Mouse (Mus musculus): ENCODE measurements around the gene Gtpbp10. TPM values are rescaled to one million over a fixed set of nuclear protein-coding genes. Genes with fewer than 3 reads are reported as not detected.

Gene Gtpbp10
- polyA plus RNA-seq, 1 experiment from 2014 or later: 11.2 TPM

DNA sequence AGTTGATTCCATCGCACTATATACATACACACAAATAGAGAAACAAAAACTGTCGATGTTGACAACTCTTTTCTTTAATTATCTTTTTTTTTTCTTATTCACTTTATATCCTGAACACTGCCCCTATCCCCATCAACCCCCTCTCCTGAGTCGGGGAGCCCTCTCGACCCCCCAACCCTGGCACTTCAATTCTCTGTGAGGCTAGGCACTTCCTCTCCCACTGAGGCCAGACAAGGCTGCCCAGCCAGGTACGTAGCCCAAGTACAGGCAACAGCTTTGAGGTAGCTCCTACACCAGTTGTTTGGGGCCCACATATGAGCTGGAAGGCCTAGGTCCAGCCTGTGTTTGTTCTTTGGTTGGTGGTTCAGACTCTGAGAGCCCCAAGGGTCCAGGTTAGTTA lies 43.9 kb downstream of the Gtpbp10 start:
- no peak for DNase-seq
- Histone ChIP-seq H3K4me3 (replicated peaks) (no peak overlapping the region), H3K27me3 (no peaks in the 10 kb centered on the region), H3K9me3 (replicated peaks) (no peaks in the 10 kb centered on the region), H3K27ac (no peak overlapping the region), H3K4me2 (no peak overlapping the region; the same call in 1 of the 2 replicates), H3K4me1 (replicated peaks) (peaks cover 4% of the 10 kb centered on the region; the same call in 1 of the 2 replicates), H3K9ac (no peak overlapping the region), H3K36me3 (no peaks in the 10 kb centered on the region)
- no peak for ATAC-seq (ENCODE audit: low read depth)
- WGBS (ENCODE audit: insufficient replicate concordance): 48% methylated on average over 5 of the region's 5 CpGs

DNA sequence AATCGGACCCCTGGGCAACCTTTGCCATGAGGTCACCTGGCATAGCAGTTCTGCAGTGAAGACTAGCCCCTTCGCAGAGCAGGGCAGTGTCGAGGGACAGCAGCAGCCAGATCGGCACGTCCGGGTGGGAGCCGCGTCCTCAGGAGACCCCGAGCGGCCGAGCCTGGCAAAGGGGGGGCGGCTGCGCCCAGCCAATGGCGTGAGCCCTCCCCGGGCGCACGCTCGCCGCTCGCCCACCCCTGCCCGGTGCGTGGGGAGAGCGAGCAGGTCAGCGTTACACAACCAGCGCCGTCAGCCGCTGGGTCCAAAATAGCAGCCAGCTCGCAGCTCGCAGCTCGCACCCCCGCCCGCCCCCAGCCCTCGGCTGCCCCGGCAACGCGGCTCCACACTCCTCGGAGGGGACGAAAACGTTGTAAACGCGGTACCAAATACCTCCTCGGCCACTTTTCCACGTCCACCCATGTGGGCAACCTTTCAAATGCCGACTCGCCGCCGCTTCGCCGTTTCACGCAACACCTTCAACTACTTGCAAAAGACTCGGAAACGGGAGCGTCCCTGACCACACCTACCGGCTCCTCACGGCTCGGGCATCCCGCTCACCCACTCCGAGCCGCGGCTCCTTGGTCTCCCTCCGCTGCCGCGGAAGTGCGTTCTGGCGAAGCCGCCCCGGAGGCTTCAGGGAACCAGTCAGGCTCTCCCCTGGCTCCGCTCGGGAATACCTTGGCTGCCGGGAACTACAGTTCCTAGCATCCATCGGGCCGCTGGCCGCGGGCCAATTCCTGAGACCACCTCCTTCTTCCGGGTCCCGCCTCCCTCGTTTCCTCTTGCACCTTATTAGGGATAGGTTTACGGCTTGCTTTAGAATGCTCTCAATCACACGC lies 44.9 kb downstream of the Gtpbp10 start, which contains the start of gene Cldn12:
Cldn12 (minus strand) TSS at position 763 of the 881 bp plus-strand sequence.
- peak within 1 kb of the TSS; percentile 85 for H3K4me2 ChIP-seq
- ATAC-seq (ENCODE audit: low read depth) (peak; percentile 82), DNase-seq (peak; percentile 47)
- H3K9ac ChIP-seq: peak within 1 kb of the TSS; percentile 69
- H3K4me1 ChIP-seq (replicated peaks): peaks cover 4% of the 10 kb centered on the region; the same call in 1 of the 2 replicates
- H3K36me3 ChIP-seq: no peaks in the 10 kb centered on the region
- peak within 1 kb of the TSS; percentile 69 for H3K27ac ChIP-seq
- H3K4me3 ChIP-seq (replicated peaks): peak within 1 kb of the TSS; percentile 68
- under 1% methylated on average over 79 of the region's 79 CpGs for WGBS (ENCODE audit: insufficient replicate concordance)
- H3K9me3 ChIP-seq (replicated peaks): no peaks in the 10 kb centered on the region
- H3K27me3 ChIP-seq: no peaks in the 10 kb centered on the region

DNA sequence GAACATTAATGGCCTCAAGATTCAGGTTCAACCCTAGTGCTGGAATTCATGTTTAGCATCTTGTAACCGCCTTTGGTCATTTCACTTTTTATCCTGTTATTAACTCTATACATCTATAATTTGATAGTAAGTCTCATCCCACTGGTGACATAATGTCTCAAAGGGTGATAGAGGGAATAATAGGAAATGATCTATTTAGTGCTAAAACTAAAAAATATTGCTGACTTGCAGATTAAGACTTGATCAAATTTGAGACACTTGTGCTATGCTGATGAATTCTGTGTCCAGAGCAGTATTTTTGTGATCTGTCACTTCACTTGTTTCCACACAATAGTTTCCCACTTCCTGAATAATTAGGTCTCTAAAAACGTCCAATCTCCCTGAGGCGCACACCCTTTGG lies 47.9 kb downstream of the Gtpbp10 start:
- peaks cover 4% of the 10 kb centered on the region; the same call in 1 of the 2 replicates for H3K4me1 ChIP-seq (replicated peaks)

DNA sequence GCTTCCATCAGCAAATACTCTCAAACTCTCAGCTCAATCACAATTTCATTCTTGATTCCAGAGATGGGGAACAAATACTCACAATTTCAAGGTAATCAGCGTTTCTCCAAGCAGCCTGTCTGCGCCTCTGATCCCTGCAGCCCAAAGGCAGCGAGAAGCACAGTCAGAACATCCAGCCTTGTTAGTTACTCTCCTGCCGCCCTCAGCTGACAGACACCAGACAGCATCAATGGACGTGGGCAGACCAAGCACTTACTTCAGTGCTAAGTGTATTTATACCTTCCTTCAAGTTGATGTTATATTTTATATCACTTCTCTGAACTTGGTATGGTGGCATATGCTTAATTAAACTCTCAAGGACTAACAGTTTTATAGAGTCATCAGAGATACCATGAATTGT lies 48.3 kb downstream of the Gtpbp10 start:
- H3K9ac ChIP-seq: no peak overlapping the region
- peaks cover 4% of the 10 kb centered on the region; the same call in 1 of the 2 replicates for H3K4me1 ChIP-seq (replicated peaks)
- H3K27me3 ChIP-seq: no peaks in the 10 kb centered on the region
- H3K27ac ChIP-seq: no peak overlapping the region
- no peak overlapping the region for H3K4me3 ChIP-seq (replicated peaks)
- WGBS (ENCODE audit: insufficient replicate concordance): 72% methylated on average over 5 of the region's 5 CpGs
- DNase-seq: no peak
- no peaks in the 10 kb centered on the region for H3K9me3 ChIP-seq (replicated peaks)
- ATAC-seq (ENCODE audit: low read depth): no peak
- H3K4me2 ChIP-seq: no peak overlapping the region
- no peaks in the 10 kb centered on the region for H3K36me3 ChIP-seq

More for the DNA sequence above, 47.9 kb downstream of the Gtpbp10 start:
- Histone ChIP-seq H3K4me3 (replicated peaks) (no peak overlapping the region), H3K27ac (no peak overlapping the region), H3K9me3 (replicated peaks) (no peaks in the 10 kb centered on the region), H3K9ac (no peak overlapping the region), H3K4me2 (no peak overlapping the region), H3K36me3 (no peaks in the 10 kb centered on the region), H3K27me3 (no peaks in the 10 kb centered on the region)
- DNase-seq (no peak), ATAC-seq (ENCODE audit: low read depth) (no peak)
- WGBS (ENCODE audit: insufficient replicate concordance): 67% methylated on average over 3 of the region's 3 CpGs

DNA sequence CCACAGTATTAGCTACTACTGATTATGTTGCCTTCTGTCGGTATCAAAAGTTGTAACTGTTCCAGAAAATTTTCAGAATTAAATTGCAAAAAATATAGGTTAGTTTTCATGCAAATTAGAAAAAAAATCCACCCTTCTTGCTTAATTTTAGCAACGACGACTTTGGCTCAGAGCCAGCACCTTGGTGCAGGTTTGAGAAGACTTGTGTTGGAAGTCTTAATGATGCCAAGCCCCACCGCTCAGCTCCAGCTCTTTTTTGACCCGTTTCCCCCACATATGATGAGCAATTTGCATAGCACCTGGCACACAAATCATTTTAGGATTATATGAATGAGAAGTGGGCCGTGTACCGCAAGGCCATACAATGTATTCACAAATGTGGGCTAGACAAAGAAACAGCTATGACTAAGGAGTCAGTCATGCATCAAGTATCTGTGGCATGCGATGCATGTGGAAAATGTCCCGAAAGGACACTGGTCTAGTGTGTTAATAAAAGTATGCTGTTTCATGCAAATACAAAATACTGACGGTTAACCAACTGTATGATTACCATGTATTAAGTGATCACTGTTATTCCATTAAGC lies 48.9 kb downstream of the Gtpbp10 start:
- 77% methylated on average over 10 of the region's 10 CpGs for WGBS (ENCODE audit: insufficient replicate concordance)
- Histone ChIP-seq H3K9me3 (replicated peaks) (no peaks in the 10 kb centered on the region), H3K4me3 (replicated peaks) (no peak overlapping the region), H3K9ac (no peak overlapping the region), H3K4me1 (replicated peaks) (peaks cover 4% of the 10 kb centered on the region; the same call in 1 of the 2 replicates), H3K4me2 (no peak overlapping the region), H3K36me3 (no peaks in the 10 kb centered on the region), H3K27me3 (no peaks in the 10 kb centered on the region), H3K27ac (no peak overlapping the region)
- DNase-seq (no peak), ATAC-seq (ENCODE audit: low read depth) (no peak)

DNA sequence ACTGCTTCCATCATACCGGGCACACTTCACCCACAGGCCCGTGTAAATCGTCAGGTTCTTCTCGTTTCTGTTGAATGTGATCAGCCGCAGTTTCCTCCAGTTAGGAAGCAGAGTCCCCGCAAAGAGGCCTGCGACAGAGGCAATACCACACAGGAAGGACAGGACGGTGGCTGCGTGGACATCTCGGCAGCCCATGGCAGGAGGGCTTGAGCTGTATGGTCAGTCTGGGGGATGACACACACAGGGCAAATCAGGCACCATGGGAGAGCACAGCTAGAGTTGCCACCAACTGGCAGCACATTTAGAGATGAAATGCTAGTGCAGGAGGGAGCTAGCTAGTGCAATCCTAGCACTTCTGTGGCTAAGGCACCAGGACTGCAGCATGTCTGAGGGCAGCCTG lies 51.1 kb downstream of the Gtpbp10 start:
- 63% methylated on average over 10 of the region's 10 CpGs for WGBS (ENCODE audit: insufficient replicate concordance)
- H3K4me1 ChIP-seq (replicated peaks): no peaks in the 10 kb centered on the region
- no peaks in the 10 kb centered on the region for H3K27me3 ChIP-seq
- H3K27ac ChIP-seq: no peak overlapping the region
- H3K4me3 ChIP-seq (replicated peaks): no peak overlapping the region
- H3K9me3 ChIP-seq (replicated peaks): no peaks in the 10 kb centered on the region
- H3K4me2 ChIP-seq: no peak overlapping the region
- no peaks in the 10 kb centered on the region for H3K36me3 ChIP-seq
- H3K9ac ChIP-seq: no peak overlapping the region
- DNase-seq (no peak), ATAC-seq (ENCODE audit: low read depth) (no peak)

DNA sequence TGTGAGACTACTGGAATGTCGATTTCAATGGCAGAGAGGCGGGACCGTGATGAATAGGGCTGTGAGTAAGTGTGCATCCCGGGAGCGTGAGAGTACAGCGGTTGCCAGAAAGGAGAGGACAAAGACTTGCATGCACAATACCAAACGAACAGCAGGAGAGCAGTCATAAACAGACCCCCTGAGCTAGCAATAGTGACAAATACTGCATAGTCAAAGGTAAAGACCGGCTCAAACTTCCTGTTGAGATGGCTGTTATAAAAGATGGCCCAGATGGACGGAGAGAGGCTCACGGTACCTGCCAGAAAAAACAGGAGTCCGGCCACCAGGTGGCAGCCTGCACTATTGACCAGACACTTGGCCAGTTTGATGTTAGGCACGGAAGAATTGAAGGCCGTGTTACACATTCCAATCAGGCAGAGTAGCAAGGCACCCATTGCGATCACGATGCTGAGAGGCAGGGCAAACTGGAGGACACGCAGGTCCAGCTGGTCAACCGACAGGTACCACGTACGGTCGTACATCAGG lies 51.6 kb downstream of the Gtpbp10 start:
- Histone ChIP-seq H3K4me1 (replicated peaks) (no peaks in the 10 kb centered on the region), H3K4me2 (no peak overlapping the region), H3K9ac (no peak overlapping the region), H3K27me3 (no peaks in the 10 kb centered on the region), H3K4me3 (replicated peaks) (no peak overlapping the region), H3K9me3 (replicated peaks) (no peaks in the 10 kb centered on the region), H3K27ac (no peak overlapping the region), H3K36me3 (no peaks in the 10 kb centered on the region)
- no peak for ATAC-seq (ENCODE audit: low read depth)
- no peak for DNase-seq
- 61% methylated on average over 20 of the region's 20 CpGs for WGBS (ENCODE audit: insufficient replicate concordance)

DNA sequence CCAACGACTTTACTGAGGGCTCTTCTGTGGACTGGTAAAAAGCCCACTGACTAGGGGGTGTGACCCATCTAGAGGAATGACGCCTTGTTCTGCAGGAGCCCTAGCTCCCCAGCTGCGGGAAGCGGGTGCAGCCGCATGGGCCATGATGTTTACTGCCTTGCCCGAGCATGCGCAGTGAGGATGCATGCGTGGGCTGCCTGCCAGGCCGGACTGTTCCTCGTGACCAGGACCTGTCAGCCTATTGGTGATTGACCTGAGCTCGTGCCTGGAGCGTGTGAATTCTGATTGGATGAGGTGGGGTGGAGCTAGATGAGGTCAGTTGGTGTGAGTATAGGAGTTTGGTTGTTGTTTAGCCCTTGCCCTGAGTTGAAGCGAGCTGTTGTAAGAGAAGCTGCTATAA lies 54.9 kb downstream of the Gtpbp10 start:
- Histone ChIP-seq H3K36me3 (no peaks in the 10 kb centered on the region), H3K4me1 (replicated peaks) (no peaks in the 10 kb centered on the region), H3K4me2 (no peak overlapping the region), H3K4me3 (replicated peaks) (no peak overlapping the region), H3K27me3 (no peaks in the 10 kb centered on the region), H3K9me3 (replicated peaks) (no peaks in the 10 kb centered on the region), H3K9ac (no peak overlapping the region), H3K27ac (no peak overlapping the region)
- DNase-seq (no peak), ATAC-seq (ENCODE audit: low read depth) (no peak)
- WGBS (ENCODE audit: insufficient replicate concordance): 76% methylated on average over 13 of the region's 13 CpGs

DNA sequence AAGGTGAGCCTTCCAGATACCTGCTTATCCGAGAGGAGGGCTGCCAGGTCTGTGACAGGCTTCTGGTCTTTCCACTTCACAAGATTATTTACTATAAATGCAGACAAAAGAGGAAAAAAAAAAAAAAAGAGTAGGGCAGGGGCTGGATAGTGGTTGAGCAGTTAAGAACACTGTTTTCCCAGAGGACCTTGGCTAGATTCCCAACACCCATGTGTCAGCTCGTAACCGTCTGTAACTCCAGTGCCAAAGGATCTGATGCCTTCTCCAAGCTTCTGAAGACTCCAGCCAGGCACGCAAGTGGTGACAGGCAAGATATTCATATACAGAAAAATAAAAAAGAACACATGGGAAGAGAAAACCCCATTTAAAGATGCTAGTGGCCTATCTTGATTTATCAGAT lies 56.0 kb downstream of the Gtpbp10 start:
- no peaks in the 10 kb centered on the region for H3K4me1 ChIP-seq (replicated peaks)

DNA sequence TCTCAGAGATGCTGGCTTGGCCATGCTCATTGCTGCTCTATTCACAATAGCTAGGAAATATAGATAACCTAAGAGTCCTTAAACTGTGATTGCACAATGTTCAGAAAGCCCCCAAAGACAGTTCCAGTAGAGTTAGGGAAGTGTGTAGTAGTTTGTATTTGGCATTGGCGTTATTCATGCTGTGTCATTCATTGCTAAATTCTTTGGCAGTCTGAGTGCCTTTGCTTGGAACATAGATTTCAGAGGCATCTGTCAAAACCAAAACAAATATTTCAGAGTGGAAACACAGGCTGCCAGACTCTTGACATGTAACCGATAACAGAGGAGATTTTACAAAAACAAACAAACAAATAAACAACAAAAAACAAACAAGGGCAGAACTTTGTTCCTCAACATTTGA lies 57.8 kb downstream of the Gtpbp10 start:
- whole genome bisulfite sequencing (ENCODE audit: insufficient replicate concordance): 51% methylated on average over 2 of the region's 2 CpGs
- Histone ChIP-seq H3K4me3 (replicated peaks) (no peak overlapping the region), H3K36me3 (no peaks in the 10 kb centered on the region), H3K27me3 (no peaks in the 10 kb centered on the region), H3K4me2 (no peak overlapping the region), H3K9me3 (replicated peaks) (no peaks in the 10 kb centered on the region), H3K27ac (no peak overlapping the region), H3K9ac (no peak overlapping the region), H3K4me1 (replicated peaks) (no peaks in the 10 kb centered on the region)
- DNase-seq: no peak
- no peak for ATAC-seq (ENCODE audit: low read depth)

More for the DNA sequence above, 56.0 kb downstream of the Gtpbp10 start:
- Histone ChIP-seq H3K4me2 (no peak overlapping the region), H3K9ac (no peak overlapping the region), H3K36me3 (no peaks in the 10 kb centered on the region), H3K9me3 (replicated peaks) (no peaks in the 10 kb centered on the region), H3K27me3 (no peaks in the 10 kb centered on the region), H3K4me3 (replicated peaks) (no peak overlapping the region), H3K27ac (no peak overlapping the region)
- DNase-seq (no peak), ATAC-seq (ENCODE audit: low read depth) (no peak)
- WGBS (ENCODE audit: insufficient replicate concordance): 66% methylated on average over 4 of the region's 4 CpGs

DNA sequence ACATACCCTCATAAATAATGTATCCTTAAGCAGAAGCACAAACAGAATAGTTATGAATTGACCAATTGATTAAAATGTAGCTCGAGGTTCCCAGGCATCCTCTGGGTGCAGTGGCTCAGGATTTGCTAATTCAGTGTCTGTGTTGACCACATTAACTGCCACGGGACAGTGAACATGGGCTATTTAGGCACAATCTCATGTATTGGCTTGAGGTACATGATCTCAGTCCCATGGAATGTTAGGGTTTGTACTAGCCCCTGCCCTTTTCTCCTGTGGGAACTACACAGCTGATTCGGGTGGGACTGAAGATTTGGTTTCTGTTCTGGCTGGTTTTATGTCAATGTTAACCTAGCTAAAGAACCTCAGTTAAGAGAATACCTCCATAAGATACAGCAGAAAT lies 62.9 kb downstream of the Gtpbp10 start:
- no peaks in the 10 kb centered on the region for H3K36me3 ChIP-seq
- 43% methylated on average over 3 of the region's 3 CpGs for WGBS (ENCODE audit: insufficient replicate concordance)
- no peaks in the 10 kb centered on the region for H3K4me1 ChIP-seq (replicated peaks)
- no peak overlapping the region for H3K4me2 ChIP-seq
- DNase-seq (no peak), ATAC-seq (ENCODE audit: low read depth) (no peak)
- H3K27ac ChIP-seq: no peak overlapping the region
- H3K9me3 ChIP-seq (replicated peaks): no peaks in the 10 kb centered on the region
- H3K27me3 ChIP-seq: no peaks in the 10 kb centered on the region
- H3K4me3 ChIP-seq (replicated peaks): no peak overlapping the region
- no peak overlapping the region for H3K9ac ChIP-seq

All from liver, embryonic 13.5 days (tissue).